Mouse (Mus musculus) stomach, postnatal 0 days (tissue): ENCODE data around the gene Actr3.

ENCODE experiments used
- CTCF ChIP-seq: IDR thresholded peaks from 2 replicates; pipeline ENCODE4 v1.5.1; 2016; ENCODE audit warnings: antibody characterized with exemption, low read depth, mild to moderate bottlenecking, moderate library complexity
- EP300 ChIP-seq: optimal IDR thresholded peaks from 2 replicates; pipeline ENCODE3; 2016; ENCODE audit warnings: antibody characterized with exemption

- TF ChIP-seq CTCF: no peak
- no peak for TF ChIP-seq EP300
These were observed 7.2 kb downstream of the Actr3 start for GRCm38 (mm10) chr1:125428315-125428714.
